Mouse (Mus musculus): ENCODE results near the gene Atg4d. TPM values are rescaled to one million over a fixed set of nuclear protein-coding genes. Genes with fewer than 3 reads are reported as not detected.
"Not testable (repeated sequence)": the region's sequence is repeated elsewhere in the genome, so short reads cannot be mapped to it uniquely, and the experiment has no call there.

The Atg4d gene
- polyA plus RNA-seq, 1 experiment from 2014 or later: 34.9 TPM

- peaks cover 72% of the 10 kb centered on the region for H3K27me3 ChIP-seq
- H3K4me3 ChIP-seq (replicated peaks): peak overlapping the region; percentile 53
- no peaks in the 10 kb centered on the region for H3K36me3 ChIP-seq
- peaks cover 4% of the 10 kb centered on the region for H3K9me3 ChIP-seq
- no peak for ATAC-seq (ENCODE audit: insufficient number of reproducible peaks, insufficient read depth, low FRiP score, low TSS enrichment, low read depth)
- no peak overlapping the region for H3K27ac ChIP-seq
- H3K9ac ChIP-seq (replicated peaks): peak overlapping the region; percentile 59
- WGBS: 10% methylated on average over 42 of the region's 42 CpGs
- peaks cover 30% of the 10 kb centered on the region for H3K4me1 ChIP-seq (replicated peaks)
- peak overlapping the region; percentile 93 for H3K4me2 ChIP-seq
These were observed 21.2 kb upstream of the Atg4d start for GRCm38 (mm10) chr9:21243826-21244427.

GRCm38 (mm10) chr9:21244428-21245112 lies 20.5 kb upstream of the Atg4d start:
- Histone ChIP-seq H3K4me1 (replicated peaks) (peaks cover 26% of the 10 kb centered on the region), H3K27ac (no peak overlapping the region), H3K27me3 (peaks cover 78% of the 10 kb centered on the region), H3K9me3 (peaks cover 4% of the 10 kb centered on the region), H3K36me3 (no peaks in the 10 kb centered on the region), H3K4me3 (replicated peaks) (peak overlapping the region; percentile 53), H3K9ac (replicated peaks) (peak overlapping the region; percentile 59), H3K4me2 (peak overlapping the region; percentile 93)
- no peak for ATAC-seq (ENCODE audit: insufficient number of reproducible peaks, insufficient read depth, low FRiP score, low TSS enrichment, low read depth)
- under 1% methylated on average over 72 of the region's 72 CpGs for WGBS

- Histone ChIP-seq H3K9me3 (peaks cover 4% of the 10 kb centered on the region), H3K9ac (replicated peaks) (peak overlapping the region; percentile 59), H3K4me1 (replicated peaks) (peaks cover 30% of the 10 kb centered on the region), H3K27me3 (peaks cover 83% of the 10 kb centered on the region), H3K4me3 (replicated peaks) (peak overlapping the region; percentile 53), H3K27ac (no peak overlapping the region), H3K36me3 (no peaks in the 10 kb centered on the region), H3K4me2 (peak overlapping the region; percentile 93)
- WGBS: 2% methylated on average over 16 of the region's 16 CpGs
- no peak for ATAC-seq (ENCODE audit: insufficient number of reproducible peaks, insufficient read depth, low FRiP score, low TSS enrichment, low read depth)
These were observed 20.0 kb upstream of the Atg4d start for GRCm38 (mm10) chr9:21245113-21245487.

- H3K27ac ChIP-seq: no peak overlapping the region
- 71% methylated on average over 1 of the region's 1 CpGs for WGBS
- no peak for ATAC-seq (ENCODE audit: insufficient number of reproducible peaks, insufficient read depth, low FRiP score, low TSS enrichment, low read depth)
- no peaks in the 10 kb centered on the region for H3K36me3 ChIP-seq
- H3K27me3 ChIP-seq: peaks cover 96% of the 10 kb centered on the region
- no peak overlapping the region for H3K4me3 ChIP-seq (replicated peaks)
- H3K9ac ChIP-seq (replicated peaks): no peak overlapping the region
- H3K4me1 ChIP-seq (replicated peaks): peaks cover 39% of the 10 kb centered on the region
- H3K9me3 ChIP-seq: peaks cover 4% of the 10 kb centered on the region
- no peak overlapping the region for H3K4me2 ChIP-seq
These were observed 18.8 kb upstream of the Atg4d start for GRCm38 (mm10) chr9:21246342-21246741.

GRCm38 (mm10) chr9:21248326-21248725 lies 16.8 kb upstream of the Atg4d start, which contains the start of gene S1pr5:
S1pr5 (minus strand) TSS chr9:21248443.
- H3K4me2 ChIP-seq: peak within 1 kb of the TSS; percentile 51
- no peak within 1 kb of the TSS for H3K9ac ChIP-seq (replicated peaks)
- WGBS: under 1% methylated on average over 30 of the region's 30 CpGs
- no peaks in the 10 kb centered on the region for H3K9me3 ChIP-seq
- no peak for ATAC-seq (ENCODE audit: insufficient number of reproducible peaks, insufficient read depth, low FRiP score, low TSS enrichment, low read depth)
- peak within 1 kb of the TSS; percentile 29 for H3K4me3 ChIP-seq (replicated peaks)
- H3K27ac ChIP-seq: no peak within 1 kb of the TSS
- H3K36me3 ChIP-seq: no peaks in the 10 kb centered on the region
- peaks cover 36% of the 10 kb centered on the region for H3K4me1 ChIP-seq (replicated peaks)
- peaks cover 95% of the 10 kb centered on the region for H3K27me3 ChIP-seq

- Histone ChIP-seq H3K4me3 (replicated peaks) (no peak overlapping the region), H3K36me3 (no peaks in the 10 kb centered on the region), H3K4me2 (no peak overlapping the region), H3K27ac (no peak overlapping the region), H3K9ac (replicated peaks) (no peak overlapping the region), H3K4me1 (replicated peaks) (peaks cover 25% of the 10 kb centered on the region), H3K27me3 (peaks cover 79% of the 10 kb centered on the region), H3K9me3 (no peaks in the 10 kb centered on the region)
- no peak; the same call in 1 of the 2 replicates for ATAC-seq (ENCODE audit: insufficient number of reproducible peaks, insufficient read depth, low FRiP score, low TSS enrichment, low read depth)
- WGBS: 16% methylated on average over 17 of the region's 17 CpGs
These were observed 15.2 kb upstream of the Atg4d start for GRCm38 (mm10) chr9:21249629-21250508.

GRCm38 (mm10) chr9:21250509-21250908 lies 14.6 kb upstream of the Atg4d start:
- Histone ChIP-seq H3K27me3 (peaks cover 73% of the 10 kb centered on the region), H3K4me2 (no peak overlapping the region), H3K4me3 (replicated peaks) (no peak overlapping the region), H3K9me3 (no peaks in the 10 kb centered on the region), H3K27ac (no peak overlapping the region), H3K36me3 (no peaks in the 10 kb centered on the region), H3K4me1 (replicated peaks) (peaks cover 21% of the 10 kb centered on the region), H3K9ac (replicated peaks) (no peak overlapping the region)
- WGBS: 61% methylated on average over 2 of the region's 2 CpGs
- ATAC-seq (ENCODE audit: insufficient number of reproducible peaks, insufficient read depth, low FRiP score, low TSS enrichment, low read depth): no peak

GRCm38 (mm10) chr9:21251116-21251735 lies 13.9 kb upstream of the Atg4d start:
- Histone ChIP-seq H3K27me3 (peaks cover 66% of the 10 kb centered on the region), H3K36me3 (no peaks in the 10 kb centered on the region), H3K4me2 (no peak overlapping the region), H3K4me3 (replicated peaks) (no peak overlapping the region), H3K4me1 (replicated peaks) (peaks cover 21% of the 10 kb centered on the region), H3K27ac (peak overlapping the region; percentile 12; the same call in 1 of the 2 replicates), H3K9ac (replicated peaks) (no peak overlapping the region), H3K9me3 (no peaks in the 10 kb centered on the region)
- WGBS: 46% methylated on average over 13 of the region's 13 CpGs
- ATAC-seq (ENCODE audit: insufficient number of reproducible peaks, insufficient read depth, low FRiP score, low TSS enrichment, low read depth): no peak

GRCm38 (mm10) chr9:21254690-21255089 lies 10.4 kb upstream of the Atg4d start:
- no peaks in the 10 kb centered on the region for H3K9me3 ChIP-seq
- H3K4me3 ChIP-seq (replicated peaks): no peak overlapping the region
- H3K4me1 ChIP-seq (replicated peaks): peaks cover 12% of the 10 kb centered on the region
- ATAC-seq (ENCODE audit: insufficient number of reproducible peaks, insufficient read depth, low FRiP score, low TSS enrichment, low read depth): no peak; the same call in 1 of the 2 replicates
- H3K4me2 ChIP-seq: no peak overlapping the region
- H3K27me3 ChIP-seq: peaks cover 32% of the 10 kb centered on the region
- H3K9ac ChIP-seq (replicated peaks): no peak overlapping the region
- H3K36me3 ChIP-seq: no peaks in the 10 kb centered on the region
- no peak overlapping the region for H3K27ac ChIP-seq

- not testable (repeated sequence) for H3K9ac ChIP-seq (replicated peaks); H3K27ac ChIP-seq; H3K9me3 ChIP-seq; H3K4me2 ChIP-seq; H3K4me1 ChIP-seq (replicated peaks); ATAC-seq (ENCODE audit: insufficient number of reproducible peaks, insufficient read depth, low FRiP score, low TSS enrichment, low read depth); H3K4me3 ChIP-seq (replicated peaks); H3K36me3 ChIP-seq
- 90% methylated on average over 4 of the region's 4 CpGs for WGBS
- H3K27me3 ChIP-seq: peaks cover 16% of the 10 kb centered on the region
These were observed 8.7 kb upstream of the Atg4d start for GRCm38 (mm10) chr9:21256349-21256748.

All from limb, embryonic 12.5 days (tissue).